Mouse (Mus musculus): Measurements from ENCODE around the gene Gm10337.

Gm10337 gene

DNA sequence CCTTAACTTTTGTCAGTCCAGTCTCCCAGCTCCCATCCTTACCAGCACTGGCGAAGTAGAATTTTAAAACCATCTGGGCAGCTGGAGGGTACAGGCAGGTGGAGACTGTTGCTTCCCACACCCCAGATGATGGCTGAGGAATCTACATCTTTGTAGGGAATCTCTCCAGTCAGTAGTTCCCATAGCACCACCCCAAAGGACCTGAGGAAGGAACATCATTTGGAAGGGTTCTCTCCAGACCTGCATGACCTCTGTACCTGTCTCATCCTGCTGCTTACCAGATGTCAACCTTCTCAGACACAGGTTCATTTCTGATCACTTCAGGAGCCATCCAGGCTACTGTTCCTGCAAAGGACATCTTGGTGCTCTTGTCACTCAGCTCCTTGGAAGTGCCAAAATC is at the start of gene Gm10337:
Gene Gm10337, plus strand, starts transcription at position 276 of the 400 bp plus-strand sequence.
- DNase-seq (ENCODE audit: low spot score in 2 of 2) = no peak

DNA sequence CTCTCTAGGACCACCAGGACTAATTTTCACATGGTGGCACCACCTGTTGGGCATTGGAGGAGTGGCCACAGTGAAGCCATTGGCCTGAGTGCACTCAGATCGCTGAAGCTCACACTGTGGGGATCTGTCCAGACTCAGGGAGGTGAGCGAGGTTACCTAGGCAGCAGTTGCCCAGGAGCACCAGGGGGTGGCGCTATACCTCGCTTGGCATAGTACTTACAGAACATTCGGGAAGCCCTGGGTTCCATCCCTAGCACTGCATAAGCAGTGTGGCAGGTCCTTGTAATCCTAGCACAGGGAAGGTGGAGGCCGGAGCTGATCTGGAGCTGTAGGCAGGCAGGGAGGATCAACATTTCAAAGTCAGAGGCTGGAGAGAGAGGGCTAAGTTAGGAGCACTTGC is 47.5 kb upstream of the Gm10337 start:
- no peak for DNase-seq (ENCODE audit: low spot score in 2 of 2)

DNA sequence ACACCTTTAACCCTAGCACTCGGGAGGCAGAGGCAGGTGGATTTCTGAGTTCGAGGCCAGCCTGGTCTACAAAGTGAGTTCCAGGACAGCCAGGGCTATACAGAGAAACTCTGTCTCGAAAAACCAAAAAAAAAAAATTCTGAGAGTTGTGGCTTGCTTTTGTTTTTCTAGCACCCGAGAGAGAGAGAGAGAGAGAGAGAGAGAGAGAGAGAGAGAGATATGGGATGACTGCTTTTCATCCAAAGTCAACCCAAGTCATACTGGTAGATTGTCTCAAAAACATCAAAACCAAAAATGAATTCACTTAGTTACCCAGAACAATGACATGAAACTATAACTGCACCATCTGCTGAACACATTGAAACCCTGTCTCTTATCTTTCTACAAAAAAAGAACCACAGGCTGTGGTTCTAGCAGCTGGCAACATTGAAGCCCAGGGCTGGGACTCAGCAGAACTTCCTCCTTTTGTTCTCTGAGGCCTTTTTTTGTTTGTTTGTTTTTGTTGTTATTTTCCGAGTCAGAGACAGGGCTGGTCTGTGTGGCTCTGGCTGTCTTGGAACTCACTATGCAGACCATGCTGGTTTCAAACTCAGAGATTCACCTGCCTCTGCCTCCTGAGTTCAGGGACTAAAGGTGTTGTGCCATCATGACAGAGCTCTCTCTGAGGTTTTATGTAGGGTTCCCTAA is 45.3 kb upstream of the Gm10337 start:
- no peak for DNase-seq (ENCODE audit: low spot score in 2 of 2)

DNA sequence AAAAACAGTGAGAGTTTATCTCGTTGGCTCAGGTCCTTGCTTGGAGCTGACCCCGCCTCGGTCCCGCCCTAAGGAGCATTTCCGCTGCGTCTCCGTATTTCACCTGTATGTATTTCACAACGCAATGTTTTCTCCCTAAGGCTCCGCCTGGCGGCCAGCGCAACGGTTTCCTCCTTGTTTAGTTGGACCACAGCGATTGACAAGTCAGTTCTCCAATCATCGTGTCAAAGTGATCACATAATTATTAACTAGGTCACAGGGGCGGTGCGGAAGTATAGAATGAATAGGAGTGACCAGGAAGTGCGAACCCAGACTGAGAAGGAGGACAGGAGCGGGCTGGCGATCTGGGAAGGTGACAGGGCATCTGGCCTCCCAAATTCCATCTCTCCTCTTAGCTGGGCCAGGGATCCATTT is 44.6 kb upstream of the Gm10337 start, which contains the start of gene Prr13:
Gene Prr13, plus strand, starts transcription at position 125 of the 414 bp plus-strand sequence.
- DNase-seq (ENCODE audit: low spot score in 2 of 2) = peak; percentile 75 to 83

DNA sequence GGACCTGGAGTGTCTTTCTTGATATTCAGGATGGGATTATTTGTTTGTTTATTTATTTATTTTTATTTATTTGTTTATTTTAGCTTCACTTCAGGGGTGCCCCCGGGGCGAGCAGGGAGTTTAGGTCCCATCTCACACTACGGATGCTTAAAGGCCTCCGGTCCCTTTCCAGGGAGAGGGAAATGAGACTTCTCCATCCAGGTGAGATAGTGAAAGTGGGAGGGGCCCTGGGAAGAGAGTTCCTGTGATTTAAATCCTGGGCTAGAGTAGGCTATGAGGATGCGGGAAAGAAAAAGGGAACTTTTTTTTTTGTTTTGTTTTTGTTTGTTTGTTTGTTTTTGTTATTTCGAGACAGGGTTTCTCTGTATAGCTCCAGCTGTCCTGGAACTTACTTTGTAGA is 44.1 kb upstream of the Gm10337 start:
- no peak for DNase-seq (ENCODE audit: low spot score in 2 of 2)

DNA sequence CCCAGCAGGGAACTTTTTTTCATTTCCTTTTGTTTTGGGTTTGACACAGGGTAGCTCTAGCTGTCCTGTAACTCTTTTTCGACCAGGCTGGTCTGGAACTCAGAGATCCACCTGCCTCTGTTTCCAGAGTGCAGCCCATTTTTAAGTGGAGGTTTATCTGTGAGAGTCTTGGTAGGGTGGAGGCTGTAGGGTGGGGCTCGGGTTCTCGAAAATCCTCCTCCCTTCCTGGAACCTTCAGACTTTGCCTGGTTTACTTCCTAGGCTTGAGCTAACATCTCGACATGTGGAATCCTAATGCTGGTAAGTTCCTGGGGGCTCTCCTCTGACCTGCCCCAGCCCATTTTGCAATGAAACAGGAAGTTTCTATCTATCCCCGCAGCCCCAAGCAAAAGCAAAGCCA is 43.7 kb upstream of the Gm10337 start:
- DNase-seq (ENCODE audit: low spot score in 2 of 2) = no peak

DNA sequence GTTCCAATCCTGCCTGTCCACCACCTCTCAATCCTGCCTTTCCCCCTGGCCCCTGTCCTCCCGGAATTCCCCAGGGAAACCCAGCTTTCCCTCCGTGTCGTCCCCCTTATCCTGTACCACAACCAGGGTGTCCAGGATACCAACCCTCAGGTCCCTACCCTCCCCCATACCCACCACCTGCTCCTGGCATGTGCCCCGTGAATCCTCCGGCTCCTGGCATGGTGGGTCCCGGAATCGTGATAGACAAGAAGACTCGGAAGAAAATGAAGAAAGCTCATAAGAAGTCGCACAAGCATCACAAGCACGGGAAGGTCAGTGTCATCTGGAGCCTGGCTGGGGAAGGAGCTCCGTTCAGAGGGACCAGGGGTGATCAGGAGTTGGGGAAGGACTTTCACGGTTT is 43.1 kb upstream of the Gm10337 start:
- DNase-seq (ENCODE audit: low spot score in 2 of 2) = no peak

DNA sequence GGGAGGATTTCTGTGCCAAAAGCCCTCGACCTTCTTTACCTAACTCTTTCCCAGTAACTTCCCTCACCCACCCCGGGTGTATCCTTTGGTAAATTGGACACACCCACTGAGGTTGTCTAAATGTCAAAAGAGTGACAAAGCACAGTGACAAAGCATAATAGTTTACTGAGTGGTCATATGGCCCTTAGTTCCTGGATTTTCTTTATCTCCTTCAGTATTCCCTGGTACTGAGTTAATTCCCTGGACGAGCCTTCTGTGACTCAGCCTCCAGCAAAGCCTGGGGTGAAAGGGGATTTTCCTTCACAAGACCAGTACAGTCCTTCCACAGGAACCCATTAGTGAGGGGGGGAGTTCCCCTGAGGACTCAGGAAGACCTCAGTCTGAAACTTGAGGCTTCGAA is 42.6 kb upstream of the Gm10337 start:
- no peak for DNase-seq (ENCODE audit: low spot score in 2 of 2)

DNA sequence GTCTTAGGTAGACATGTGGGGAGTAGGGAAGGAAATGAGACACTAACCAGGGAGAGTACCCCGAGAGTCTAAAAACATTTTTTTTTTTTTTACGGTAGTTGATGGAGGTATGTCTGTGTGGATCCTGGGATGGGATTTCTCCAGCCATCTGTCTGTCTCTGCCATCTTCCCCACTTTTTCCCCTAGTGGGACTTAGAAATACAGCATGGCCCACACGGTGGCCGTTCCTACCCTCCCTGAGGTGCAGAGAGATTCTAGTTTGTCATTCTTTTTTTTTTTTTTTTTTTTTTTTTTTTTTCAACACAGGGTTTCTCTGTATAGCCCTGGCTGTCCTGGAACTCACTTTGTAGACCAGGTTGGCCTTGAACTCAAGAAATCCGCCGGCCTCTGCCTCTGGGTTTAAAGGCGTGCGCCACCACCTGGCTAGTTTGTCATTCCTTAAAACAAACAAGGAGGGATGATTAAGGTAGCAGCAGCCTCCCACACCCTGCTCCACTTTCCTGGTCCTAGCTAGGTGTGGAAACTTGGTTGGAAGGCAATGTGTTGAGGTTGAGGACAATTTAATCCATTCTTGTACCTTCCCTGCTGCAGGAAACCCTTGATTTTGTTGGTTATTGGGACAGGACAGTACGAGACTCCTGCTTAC is 42.0 kb upstream of the Gm10337 start:
- DNase-seq (ENCODE audit: low spot score in 2 of 2) = no peak

DNA sequence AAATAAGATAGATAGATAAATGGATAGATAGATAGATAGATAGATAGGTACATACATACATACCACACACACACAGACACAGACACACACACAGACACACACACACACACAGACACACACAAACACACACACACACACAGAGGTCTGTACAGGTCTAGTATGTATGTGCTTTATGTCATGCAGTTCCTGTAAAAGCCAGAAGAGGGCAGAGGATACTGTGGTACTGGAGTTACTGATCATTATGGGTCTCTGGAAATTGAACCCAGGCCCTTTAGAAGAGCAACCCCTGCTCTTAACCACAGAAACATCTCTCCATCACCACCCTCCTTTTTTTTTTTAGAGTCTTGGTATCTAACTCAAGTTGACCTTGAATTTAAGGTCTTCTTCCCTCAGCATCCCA is 39.9 kb upstream of the Gm10337 start:
- DNase-seq (ENCODE audit: low spot score in 2 of 2) = no peak

DNA sequence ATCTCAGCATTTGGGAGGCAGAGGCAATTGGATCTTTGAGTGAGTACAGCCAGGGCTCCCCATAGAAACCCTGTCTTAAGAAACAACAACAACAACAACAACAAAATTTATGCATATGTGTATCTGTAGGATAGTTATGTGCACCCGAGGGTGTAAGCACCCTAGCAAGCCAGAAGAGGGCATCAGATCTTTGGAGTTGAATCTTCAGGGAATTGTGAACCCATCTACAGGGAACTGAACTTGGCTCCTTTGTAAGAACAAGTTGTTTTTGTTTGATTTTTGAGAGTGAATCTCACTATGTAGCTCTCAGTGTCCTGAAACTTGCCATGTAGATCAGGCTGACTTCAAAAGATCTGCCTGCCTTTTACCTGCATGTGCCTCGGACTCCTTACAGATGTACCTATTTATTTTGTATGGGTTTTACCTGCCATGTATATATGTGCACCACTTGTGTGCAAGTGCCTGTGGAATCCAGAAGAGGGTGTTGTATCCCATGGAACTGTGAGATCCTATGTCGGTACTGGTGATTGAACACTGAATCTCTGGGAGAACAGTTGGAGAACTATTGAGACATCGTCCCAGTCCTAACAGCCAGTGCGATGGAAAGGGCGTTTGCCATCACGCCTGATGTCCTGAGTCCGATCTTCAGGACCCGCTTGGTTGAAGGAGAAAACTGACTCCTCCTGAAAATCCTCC is 34.7 kb upstream of the Gm10337 start:
- no peak for DNase-seq (ENCODE audit: low spot score in 2 of 2)

DNA sequence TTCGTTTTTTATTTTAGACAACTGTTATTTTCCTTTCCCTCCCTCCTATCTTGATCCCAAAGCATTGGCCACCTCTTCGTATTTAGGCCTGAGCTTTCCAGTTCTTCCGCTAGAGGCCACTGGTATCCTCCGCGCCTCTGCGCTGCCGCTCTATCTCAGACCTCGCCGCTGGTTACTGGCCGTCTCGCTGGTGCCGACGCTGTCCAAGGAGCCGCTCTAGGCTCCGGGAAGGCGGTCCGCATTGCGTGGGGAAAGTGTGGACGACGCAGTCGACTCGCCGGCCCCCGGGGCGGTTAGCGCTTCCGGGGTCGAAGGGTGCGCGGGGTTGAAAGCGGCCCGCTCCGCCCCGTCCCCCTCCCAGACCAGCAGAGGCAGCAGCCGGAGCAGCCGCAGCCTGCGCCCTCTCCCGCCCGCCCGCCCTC is 33.3 kb upstream of the Gm10337 start, which contains the start of gene Pcbp2:
Gene Pcbp2, plus strand, starts transcription at position 357 of the 422 bp plus-strand sequence.
- DNase-seq (ENCODE audit: low spot score in 2 of 2) = peak; percentile 85 to 89

DNA sequence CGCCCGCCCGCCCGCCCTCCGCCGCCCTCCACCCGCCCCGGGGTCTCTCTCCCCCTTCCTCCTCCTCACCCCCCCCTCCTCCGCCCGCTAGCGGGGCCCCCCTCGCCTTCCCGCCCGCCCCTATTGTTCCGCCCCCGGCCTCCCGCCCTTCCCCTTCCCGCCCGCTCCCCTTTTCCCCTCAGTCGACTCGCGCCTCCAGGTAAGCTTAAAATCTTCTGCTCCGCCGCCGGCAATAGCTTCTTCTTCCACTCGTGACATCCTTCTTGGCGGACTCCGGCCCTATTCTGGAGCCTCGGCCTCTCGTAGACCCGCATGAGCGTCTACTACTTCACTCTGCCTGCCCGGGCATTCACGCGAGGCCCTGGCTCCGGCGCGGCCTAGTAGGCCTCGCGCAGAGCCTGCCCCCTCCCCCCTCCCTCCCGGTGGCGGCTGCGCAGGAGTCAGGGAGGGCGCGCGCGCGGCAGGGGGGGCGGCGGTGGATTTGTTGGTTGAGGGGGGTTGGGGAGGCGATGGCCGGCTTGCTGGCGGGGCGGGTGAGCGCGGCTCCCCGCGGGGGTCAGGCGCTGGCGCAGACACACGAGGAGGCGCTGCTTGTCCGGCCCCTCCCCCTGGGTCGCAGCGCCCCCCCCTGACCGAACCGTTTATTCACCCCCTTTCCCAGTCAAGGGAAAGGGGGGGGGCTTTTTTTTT is 32.8 kb upstream of the Gm10337 start:
- DNase-seq (ENCODE audit: low spot score in 2 of 2) = peak; percentile 61 to 64

DNA sequence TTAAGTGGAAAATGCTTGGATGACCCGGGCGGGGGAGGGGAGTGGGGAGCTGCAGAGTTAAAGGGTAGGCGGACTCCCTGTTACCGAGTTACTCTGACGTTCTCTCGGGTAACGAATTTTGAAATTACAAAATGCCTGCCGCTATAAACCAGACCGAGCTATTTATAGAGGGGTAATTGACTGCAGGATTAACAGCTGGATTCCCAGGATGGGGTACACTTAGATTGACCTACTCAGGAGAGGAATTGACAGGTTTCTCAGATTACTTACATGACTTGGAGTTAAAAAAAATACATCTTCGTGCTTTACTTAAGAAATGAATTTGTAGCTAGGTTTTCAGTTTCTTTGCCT is 32.3 kb upstream of the Gm10337 start:
- DNase-seq (ENCODE audit: low spot score in 2 of 2) = no peak

DNA sequence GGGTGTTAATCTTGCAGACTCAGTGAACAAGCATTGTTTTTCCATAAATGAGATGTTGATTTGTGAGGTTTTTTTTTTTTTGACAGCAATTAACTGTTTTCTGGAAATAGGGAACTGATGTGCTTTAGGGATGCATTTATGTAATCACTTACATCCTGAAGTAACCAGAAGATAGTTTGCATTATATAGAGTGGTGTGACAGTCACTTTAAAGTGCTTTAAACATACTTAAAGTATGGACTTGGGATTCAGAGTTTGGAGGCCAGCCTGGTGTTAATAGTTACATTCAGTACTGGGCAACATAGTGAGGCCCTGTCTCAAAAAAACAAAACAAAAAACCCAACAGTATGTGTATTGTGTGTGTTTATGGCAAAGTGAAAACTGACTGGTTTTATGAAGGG is 31.8 kb upstream of the Gm10337 start:
- no peak for DNase-seq (ENCODE audit: low spot score in 2 of 2)

DNA sequence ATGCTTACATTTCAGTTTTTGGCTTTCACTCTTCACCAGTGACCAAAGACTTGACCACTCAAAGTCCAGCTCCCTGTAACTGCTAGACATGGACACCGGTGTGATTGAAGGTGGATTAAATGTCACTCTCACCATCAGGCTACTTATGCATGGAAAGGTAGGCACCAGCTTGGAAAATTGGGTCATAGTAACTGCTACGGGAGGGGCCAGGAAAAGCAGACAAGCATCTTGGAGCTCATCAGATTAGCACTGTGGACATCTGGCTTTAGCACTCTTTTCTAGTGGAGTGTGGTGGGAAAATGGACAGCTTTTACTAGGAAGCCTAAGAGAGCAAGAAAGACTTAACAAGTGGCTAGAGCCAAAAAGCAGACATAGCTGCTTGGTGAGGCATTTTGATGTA is 30.3 kb upstream of the Gm10337 start:
- no peak for DNase-seq (ENCODE audit: low spot score in 2 of 2)

DNA sequence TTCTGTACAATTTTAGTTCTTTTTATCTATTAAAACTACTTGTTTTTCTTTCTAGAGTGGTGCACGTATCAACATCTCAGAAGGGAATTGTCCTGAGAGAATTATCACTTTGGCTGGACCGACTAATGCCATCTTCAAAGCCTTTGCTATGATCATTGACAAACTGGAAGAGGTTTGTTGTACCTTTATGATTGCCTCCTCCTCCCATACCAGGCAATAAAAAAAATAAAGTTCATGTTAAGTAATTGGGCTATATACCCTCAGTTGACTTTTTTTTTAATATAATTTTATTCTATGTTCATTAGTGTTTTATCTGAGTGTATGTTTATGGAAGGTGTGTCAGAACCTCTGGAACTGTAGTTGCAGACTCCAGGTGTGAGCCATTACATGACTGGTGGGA is 29.0 kb upstream of the Gm10337 start:
- DNase-seq (ENCODE audit: low spot score in 2 of 2) = no peak

DNA sequence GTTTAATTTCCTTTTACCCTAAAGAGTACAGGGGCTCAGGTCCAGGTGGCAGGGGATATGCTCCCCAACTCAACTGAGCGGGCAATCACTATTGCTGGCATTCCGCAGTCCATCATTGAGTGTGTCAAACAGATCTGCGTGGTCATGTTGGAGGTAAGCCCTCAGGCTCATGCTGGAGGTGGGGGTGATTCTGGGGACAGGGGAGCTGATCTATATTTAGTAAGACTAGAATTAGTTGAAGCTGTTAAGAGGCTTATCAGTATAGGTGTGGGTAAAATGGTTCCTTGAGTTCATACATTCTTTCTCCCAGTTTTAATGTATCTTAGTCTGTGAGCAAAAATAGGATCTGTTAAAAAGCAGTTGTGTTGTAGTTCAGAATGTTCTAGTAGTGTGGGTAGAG is 20.4 kb upstream of the Gm10337 start:
- no peak for DNase-seq (ENCODE audit: low spot score in 2 of 2)

DNA sequence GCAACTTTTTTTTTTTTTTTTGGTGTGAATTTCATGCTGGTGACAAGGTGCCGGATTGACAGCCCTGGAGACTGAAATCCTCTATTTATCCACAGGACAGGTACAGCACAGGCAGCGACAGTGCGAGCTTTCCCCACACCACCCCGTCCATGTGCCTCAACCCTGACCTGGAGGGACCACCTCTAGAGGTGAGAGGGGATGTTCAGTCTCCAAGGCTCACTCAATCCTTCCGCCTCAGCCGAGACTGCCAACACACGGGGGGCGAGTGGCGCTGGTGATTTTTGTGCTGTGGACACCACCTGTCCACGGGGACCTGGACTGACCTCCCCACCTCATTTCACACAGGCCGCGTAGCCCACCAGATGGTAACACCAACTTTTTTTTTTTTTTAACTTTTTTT is 17.7 kb upstream of the Gm10337 start:
- no peak for DNase-seq (ENCODE audit: low spot score in 2 of 2)

DNA sequence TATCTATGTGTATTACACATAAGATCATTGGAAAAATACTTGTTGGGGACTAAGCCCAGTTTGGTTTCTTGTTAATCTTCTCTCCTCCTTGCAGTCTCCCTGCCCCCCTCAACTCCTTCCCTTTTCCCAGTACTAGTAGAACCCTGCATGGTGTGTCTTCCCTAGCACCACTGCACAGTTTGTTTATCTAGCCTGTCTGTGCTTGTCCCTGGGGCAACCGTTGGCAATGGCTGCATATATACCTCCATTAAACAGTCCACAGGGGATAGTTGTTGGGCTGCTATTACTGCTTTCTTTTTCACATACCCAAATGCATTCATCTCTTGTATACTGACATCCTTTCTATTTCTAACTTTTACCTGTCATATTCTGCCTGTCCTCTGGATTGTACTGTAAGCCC is 15.9 kb upstream of the Gm10337 start:
- DNase-seq (ENCODE audit: low spot score in 2 of 2) = no peak

DNA sequence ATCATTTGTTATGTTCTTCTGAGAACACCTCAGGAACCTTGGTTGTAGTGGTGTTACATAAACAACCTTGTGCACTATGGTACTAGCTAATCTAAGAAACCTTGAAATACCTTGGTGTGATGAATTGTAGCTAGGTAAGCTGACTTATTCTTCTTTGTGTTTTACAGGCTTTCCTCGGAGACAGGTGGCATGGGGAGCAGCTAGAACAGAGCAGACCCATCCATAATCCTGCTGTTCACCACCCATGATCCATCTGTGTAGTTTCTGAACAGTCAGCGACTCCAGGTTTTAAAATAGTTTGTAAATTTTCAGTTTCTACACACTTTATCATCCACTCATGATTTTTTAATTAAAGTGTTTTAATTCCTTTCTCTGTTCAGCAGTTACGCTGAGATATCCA is 5.2 kb upstream of the Gm10337 start:
- DNase-seq (ENCODE audit: low spot score in 2 of 2) = no peak

DNA sequence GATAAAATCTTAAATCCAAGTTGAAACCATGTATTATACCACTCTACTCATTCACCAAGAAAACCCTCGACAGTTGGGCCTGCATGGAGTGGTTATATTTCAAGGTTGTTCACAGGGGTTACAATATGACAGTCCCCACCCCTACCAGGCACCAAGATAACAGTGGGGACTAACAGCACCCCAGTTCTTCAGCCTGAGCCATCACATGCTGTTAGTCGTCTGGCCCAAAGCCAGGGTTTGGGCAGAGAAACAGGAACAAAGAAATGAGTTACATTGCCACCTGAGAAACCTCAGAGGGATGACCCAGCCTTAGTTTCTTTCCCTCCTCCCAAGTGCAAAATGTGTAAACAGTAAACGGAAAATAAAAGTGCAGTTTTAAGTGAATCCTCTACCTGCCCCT is 4.2 kb upstream of the Gm10337 start:
- DNase-seq (ENCODE audit: low spot score in 2 of 2) = no peak
